Mouse (Mus musculus) layer of hippocampus, adult 2 months (tissue): Measurements from ENCODE around the gene 4930522L14Rik. TPM values are rescaled to one million over a fixed set of nuclear protein-coding genes. Genes with fewer than 3 reads are reported as not detected.
A peak's percentile ranks its signal among the peaks of the same experiment; 100 is the strongest.
"Not testable (repeated sequence)": the region's sequence is repeated elsewhere in the genome, so short reads cannot be mapped to it uniquely, and the experiment has no call there.

Experiments used
- DNase-seq, 2 experiments: peaks; one replicate each; pipeline ENCODE4 v3.0.0; 2022; ENCODE audit warnings: low spot score in 2 of 2
- H3K27ac ChIP-seq: fragments of 200-600 bp; 2 replicates; pipeline ENCODE4 v1.8.1; 2022
- H3K4me3 ChIP-seq: fragments of 200-600 bp; 2 replicates; pipeline ENCODE4 v1.8.1; 2022; ENCODE audit warnings: mild to moderate bottlenecking
- long read RNA-seq, 2 experiments: library from polyadenylated mRNA; stranded (forward); transcript quantifications; one replicate each; pipeline ENCODE4 v2.0.0; 2021; ENCODE audit warnings: borderline mapping rate in 2 of 2
- total RNA-seq, 2 experiments: library from RNA; stranded (reverse); gene quantifications; 2 replicates each; pipeline ENCODE4 v1.2.3; 2021

Gene 4930522L14Rik
- total RNA-seq, result 1 to 10 TPM; 2.8 to 3.8 TPM
- long read RNA-seq, experiment 1, partial matches to known transcripts, result 0 of 1 reads
- long read RNA-seq, experiment 1, other reads (novel, unspliced or antisense), result 1 of 1 reads
- long read RNA-seq, experiment 2, partial matches to known transcripts, result 0 of 2 reads
- long read RNA-seq, experiment 2, other reads (novel, unspliced or antisense), result 1 of 2 reads

GRCm38 (mm10) chr5:109751391-109752071 is at the start of gene 4930522L14Rik:
Gene 4930522L14Rik, minus strand, starts transcription at chr5:109751886.
- peak within 1 kb of the TSS; percentile 67; the same call in 1 of the 2 replicates for H3K27ac ChIP-seq
- peak within 1 kb of the TSS; percentile 56 for H3K4me3 ChIP-seq

GRCm38 (mm10) chr5:109801466-109801865 is 49.8 kb upstream of the 4930522L14Rik start:
- H3K4me3 ChIP-seq, DNase-seq, H3K27ac ChIP-seq: not testable (repeated sequence)

More at GRCm38 (mm10) chr5:109751391-109752071, at the start of gene 4930522L14Rik:
- peak; percentile 54 to 60 for DNase-seq

DNA sequence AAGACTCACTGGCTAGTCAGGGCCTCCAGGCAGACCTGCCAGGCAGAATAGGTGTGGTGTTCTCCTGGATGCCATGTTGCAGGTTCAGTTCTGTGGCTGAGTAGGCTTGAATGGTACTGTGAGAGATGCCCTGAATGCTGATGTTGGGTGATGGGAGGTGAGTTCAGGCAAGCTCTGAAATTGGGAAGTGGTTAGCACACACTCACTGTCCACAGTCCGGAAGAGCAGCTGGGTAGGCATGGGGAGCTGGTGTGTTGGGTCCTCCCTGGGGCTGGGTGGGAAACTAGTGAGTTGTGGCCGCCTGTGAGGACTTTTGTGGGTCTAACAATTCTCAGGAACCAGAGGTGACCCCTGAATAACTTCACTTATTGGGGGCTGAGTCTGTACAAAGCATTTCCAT is 48.3 kb upstream of the 4930522L14Rik start:
- DNase-seq, H3K4me3 ChIP-seq, H3K27ac ChIP-seq: not testable (repeated sequence)

DNA sequence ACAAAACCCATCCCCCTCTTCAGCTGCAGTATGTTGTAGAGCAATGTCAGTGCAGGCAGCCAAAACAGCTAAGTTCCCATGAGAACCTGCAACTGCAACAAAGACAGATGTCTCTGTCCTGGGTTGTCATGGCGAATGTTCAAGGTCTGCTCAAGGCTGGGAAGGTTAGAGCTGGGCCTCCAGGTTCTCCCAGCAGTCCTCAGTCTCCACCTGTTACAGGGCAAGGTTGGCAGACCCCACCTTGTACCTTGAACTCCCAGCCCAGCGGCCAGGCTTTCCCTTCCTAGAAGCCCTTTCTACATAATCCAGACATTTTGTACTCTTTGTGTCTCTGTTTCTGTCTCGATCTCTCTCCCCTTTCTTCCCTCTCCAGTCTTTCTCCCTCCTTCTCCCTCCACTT is 45.3 kb upstream of the 4930522L14Rik start:
- H3K27ac ChIP-seq, DNase-seq, H3K4me3 ChIP-seq: not testable (repeated sequence)

GRCm38 (mm10) chr5:109795967-109796652 is 44.4 kb upstream of the 4930522L14Rik start:
- peak overlapping the region; percentile 65 for H3K4me3 ChIP-seq
- peak; percentile 17 to 31 for DNase-seq
- H3K27ac ChIP-seq, result peak overlapping the region; percentile 67

DNA sequence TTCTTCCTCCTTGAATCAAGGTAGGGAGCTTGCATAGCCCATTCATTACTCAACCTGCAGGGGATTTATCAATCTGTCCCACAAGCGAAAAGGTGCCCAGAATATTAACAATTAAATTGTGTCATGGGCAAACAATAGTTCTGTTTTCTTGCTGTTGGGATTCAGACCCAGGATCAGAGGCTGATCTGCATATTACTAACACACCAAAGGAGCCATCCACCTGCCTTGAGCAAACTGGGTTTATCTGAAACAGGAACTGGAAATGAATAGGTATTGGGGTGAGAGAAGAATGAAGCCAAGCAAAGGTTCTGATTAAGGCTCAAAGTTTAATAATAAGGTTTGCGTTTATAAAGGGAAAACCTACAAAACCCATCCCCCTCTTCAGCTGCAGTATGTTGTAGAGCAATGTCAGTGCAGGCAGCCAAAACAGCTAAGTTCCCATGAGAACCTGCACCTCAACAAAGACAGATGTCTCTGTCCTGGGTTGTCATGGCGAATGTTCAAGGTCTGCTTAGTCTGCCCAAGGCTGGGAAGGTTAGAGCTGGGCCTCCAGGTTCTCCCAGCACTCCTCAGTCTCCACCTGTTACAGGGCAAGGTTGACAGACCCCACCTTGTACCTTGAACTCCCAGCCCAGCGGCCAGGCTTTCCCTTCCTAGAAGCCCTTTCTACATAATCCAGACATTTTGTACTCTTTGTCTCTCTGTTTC is 541 bp upstream of the 4930522L14Rik start:
- H3K27ac ChIP-seq, result peak overlapping the region; percentile 62; the same call in 1 of the 2 replicates
- DNase-seq, result not testable (repeated sequence)
- peak overlapping the region; percentile 56 for H3K4me3 ChIP-seq

DNA sequence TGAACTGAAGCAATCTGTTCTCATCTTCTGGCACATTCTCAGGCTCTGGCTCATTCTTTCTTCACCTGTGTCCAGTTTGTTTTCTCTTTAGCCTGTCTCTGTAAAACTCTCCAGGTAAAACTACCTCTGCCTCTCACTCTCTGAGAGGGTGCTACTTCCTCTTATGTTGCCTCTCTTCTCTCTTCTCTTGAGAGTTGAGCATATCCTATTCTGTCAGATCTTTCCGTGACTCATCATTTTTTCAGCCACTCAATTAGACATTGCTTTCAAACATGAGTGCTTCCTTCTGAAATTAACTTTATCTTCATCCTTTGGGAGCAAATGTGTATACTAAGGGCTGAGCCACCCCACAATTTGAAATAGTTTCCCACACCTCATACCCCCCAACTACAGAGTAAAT is 6.6 kb downstream of the 4930522L14Rik start:
- DNase-seq, H3K4me3 ChIP-seq, H3K27ac ChIP-seq: not testable (repeated sequence)

DNA sequence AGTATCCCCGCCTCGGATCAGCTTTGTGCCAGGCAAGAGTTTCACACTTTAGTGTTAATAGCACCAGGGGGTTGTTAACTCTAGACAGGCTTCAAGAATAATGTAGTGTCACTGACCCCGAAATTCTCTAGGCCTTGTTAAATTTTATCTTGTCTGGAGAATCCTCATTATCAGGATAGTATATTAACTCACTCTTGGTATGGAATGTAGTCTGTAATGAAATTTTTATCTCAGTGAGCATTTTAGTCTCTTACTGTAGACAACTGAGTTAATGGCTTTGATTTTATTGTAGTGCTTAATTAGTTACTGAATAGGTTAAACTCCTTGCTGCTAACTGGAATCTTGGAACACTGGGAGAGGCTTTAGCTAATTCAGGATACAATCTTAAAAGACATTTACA is 34.3 kb downstream of the 4930522L14Rik start:
- DNase-seq, H3K4me3 ChIP-seq: not testable (repeated sequence)

DNA sequence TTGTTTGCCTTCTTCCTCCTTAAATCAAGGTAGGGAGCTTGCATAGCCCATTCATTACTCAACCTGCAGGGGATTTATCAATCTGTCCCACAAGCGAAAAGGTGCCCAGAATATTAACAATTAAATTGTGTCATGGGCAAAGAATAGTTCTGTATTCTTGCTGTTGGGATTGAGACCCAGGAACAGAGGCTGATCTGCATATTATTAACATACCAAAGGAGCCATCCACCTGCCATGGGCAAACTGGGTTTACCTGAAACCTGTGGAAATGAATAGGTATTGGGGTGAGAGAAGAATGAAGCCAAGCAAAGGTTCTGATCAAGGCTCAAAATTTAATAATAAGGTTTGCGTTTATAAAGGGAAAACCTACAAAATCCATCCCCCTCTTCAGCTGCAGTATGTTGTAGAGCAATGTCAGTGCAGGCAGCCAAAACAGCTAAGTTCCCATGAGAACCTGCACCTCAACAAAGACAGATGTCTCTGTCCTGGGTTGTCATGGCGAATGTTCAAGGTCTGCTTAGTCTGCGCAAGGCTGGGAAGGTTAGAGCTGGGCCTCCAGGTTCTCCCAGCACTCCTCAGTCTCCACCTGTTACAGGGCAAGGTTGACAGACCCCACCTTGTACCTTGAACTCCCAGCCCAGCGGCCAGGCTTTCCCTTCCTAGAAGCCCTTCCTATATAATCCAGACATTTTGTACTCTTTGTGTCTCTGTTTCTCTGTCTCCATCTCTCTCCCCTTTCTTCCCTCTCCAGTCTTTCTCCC is 60.3 kb downstream of the 4930522L14Rik start:
- DNase-seq, result not testable (repeated sequence)
- Histone ChIP-seq H3K27ac (peak overlapping the region; percentile 72), H3K4me3 (peak overlapping the region; percentile 69)

More for the DNA sequence above, 34.3 kb downstream of the 4930522L14Rik start:
- H3K27ac ChIP-seq, result not testable (repeated sequence)

DNA sequence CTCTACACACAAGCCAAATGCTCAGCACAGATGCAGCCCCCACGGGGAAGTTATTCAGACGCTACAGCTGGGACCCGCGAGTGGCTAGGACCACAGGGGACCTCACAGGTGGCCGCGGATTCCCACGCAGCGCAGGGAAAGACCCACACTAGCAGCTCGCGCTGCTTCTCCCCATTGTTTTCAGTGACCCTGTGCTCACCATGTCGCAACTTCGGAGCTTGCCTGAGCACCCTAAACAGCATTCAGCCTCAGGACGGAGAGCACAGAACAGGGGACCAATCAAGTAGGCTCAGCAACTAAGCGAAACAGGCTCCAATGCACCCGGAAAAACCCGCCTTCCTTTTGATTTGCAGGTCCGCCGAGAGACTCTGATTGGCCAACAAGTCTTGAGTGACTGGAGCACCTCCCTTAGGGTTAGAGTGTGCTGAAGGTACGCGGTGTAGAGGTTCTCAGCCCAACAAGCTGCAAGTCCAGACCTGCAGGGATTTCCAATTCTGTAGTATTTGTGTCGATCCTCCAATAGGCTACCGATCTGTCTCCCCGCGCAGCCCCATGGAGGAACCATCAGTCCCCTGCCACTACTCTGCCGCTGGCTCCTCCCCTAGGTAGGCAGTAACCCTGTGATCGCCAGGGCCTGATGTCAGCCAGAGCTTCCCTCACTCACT is 61.0 kb downstream of the 4930522L14Rik start, which contains the start of gene 5430403G16Rik:
TSS of gene 5430403G16Rik (minus strand) at position 505 of the 665 bp plus-strand sequence.
- Histone ChIP-seq H3K4me3 (peak within 1 kb of the TSS; percentile 69), H3K27ac (peak within 1 kb of the TSS; percentile 72)
- peak; percentile 73 to 86 for DNase-seq

Other genes starting within 250 kb of the 4930522L14Rik start
- gene Crlf2, start 192.9 kb downstream of the 4930522L14Rik start, total RNA-seq, result 10 to 100 TPM; 24.3 to 26.5 TPM
- 1 to 10 TPM; 2.4 to 3.0 TPM for gene 5430403G16Rik, start 60.8 kb downstream of the 4930522L14Rik start, total RNA-seq
- gene Gm15446, start 171.5 kb upstream of the 4930522L14Rik start, total RNA-seq, result 10 to 100 TPM; 41.2 to 44.9 TPM
- 10 to 100 TPM; 55.7 to 60.0 TPM for gene Zfp932, start 244.6 kb upstream of the 4930522L14Rik start, total RNA-seq